Mouse (Mus musculus): ENCODE results near the gene Tmem39a.

GRCm38 (mm10) chr16:38592026-38592678, 33.7 kb downstream of the Tmem39a start:
- TF ChIP-seq CTCF (IDR thresholded peaks at IDR 0.05; ENCODE audit: low read depth) (no peak), EP300 (IDR thresholded peaks at IDR 0.05; ENCODE audit: low read depth) (no peak)
